Mouse (Mus musculus) thymus, adult 2 months (tissue): ENCODE results near the gene Emx2.

Experiments used
- CTCF ChIP-seq: fragments of 200-500 bp; IDR thresholded peaks from 2 replicates; pipeline ENCODE4 v1.5.1; 2012; ENCODE audit warnings: mild to moderate bottlenecking, control low read depth, low read length, moderate library complexity, borderline replicate concordance; ENCODE audit not compliant: control insufficient read depth, poor library complexity, insufficient read depth; ENCODE audit errors: extremely low read depth
- POLR2A ChIP-seq: fragments of 200-500 bp; IDR thresholded peaks from 2 replicates; pipeline ENCODE4 v1.6.1; 2012; ENCODE audit warnings: mild to moderate bottlenecking, low read length, control low read depth, moderate library complexity; ENCODE audit not compliant: control insufficient read depth, poor library complexity, insufficient read depth; ENCODE audit errors: extremely low read depth

DNA sequence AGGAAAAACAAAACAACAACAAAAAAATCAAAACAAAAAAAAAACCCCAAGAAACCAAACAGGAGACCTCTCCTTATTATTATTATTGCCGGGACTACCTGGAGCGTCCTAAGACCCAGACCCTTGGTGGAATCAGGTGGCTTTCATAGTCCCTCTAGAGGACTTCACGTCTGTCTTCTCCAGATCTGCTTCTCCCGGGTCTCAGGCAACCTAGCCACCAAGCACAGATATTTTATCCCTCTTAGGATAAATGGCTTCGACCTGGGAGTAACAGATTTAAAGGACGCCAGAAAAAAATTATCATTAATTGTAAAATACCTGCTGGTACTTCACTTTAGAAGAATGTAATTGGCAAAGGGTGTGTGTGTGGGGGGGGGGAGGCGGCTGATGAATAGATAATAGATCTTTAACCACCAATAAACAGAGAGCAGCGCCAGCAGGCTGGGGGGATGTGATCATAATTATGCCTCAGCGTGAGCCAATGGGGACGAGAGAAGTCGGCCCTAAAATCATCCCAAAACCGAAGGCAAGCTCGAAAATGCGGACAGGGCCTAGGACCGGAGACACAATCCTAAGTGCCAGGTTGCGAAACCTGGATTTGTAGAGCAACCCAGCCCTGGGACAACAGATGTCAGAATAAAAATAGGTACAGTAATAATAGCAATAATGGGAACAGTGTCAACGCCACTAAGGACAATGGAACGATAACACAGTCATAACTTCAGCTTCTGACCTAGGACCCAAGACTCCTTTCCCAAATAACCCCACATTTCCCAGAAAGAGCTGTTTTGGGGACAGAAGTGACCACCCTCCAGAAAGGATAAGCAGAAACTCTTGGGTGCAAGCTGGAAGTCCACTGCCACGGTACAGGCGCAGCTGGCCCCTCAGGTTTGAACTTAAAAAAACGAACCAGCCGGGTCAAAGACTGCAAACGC, 894 bp upstream of the Emx2 start:
- TF ChIP-seq CTCF (no peak), POLR2A (no peak)
